Mouse (Mus musculus): ENCODE measurements around the gene Ensa. TPM values are rescaled to one million over a fixed set of nuclear protein-coding genes. Genes with fewer than 3 reads are reported as not detected.

Ensa gene
- polyA plus RNA-seq (2015; fragmentation: Illumina TruSeq; extraction: RNeasy Lipid Tissue Mini Kit (QIAGEN cat#74804); ENCODE audit: insufficient read depth, low read depth, low replicate concordance): 17.8 TPM

GRCm38 (mm10) chr3:95624628-95625503, at the start of gene Ensa:
Gene Ensa, plus strand, starts transcription at chr3:95624993.

DNA sequence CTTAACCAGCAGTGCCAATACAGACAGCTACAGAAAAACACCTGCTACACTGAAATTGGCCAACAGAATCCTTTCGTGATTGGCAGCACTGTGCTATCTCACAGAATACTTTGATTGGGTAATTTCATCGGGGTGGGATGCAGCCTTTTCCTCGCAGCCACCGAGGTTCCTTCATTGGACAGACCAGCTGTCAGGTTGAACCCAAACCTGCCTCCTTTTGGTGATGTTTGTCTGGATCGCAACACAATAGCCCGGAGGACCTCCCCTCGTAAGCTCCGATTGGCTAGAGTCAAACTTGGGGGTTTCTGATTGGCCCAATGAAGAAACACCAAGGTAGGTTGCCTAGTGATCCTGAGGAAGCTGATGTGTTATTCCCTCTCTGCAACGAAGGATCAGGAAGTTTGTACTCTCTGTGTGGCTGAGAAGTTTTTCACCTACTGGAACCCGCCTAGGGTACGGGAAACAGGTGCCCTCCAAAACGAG, 36.1 kb upstream of the Ensa start, which contains the start of gene Golph3l:
TSS of gene Golph3l (plus strand) at position 331 of the 483 bp plus-strand sequence.

DNA sequence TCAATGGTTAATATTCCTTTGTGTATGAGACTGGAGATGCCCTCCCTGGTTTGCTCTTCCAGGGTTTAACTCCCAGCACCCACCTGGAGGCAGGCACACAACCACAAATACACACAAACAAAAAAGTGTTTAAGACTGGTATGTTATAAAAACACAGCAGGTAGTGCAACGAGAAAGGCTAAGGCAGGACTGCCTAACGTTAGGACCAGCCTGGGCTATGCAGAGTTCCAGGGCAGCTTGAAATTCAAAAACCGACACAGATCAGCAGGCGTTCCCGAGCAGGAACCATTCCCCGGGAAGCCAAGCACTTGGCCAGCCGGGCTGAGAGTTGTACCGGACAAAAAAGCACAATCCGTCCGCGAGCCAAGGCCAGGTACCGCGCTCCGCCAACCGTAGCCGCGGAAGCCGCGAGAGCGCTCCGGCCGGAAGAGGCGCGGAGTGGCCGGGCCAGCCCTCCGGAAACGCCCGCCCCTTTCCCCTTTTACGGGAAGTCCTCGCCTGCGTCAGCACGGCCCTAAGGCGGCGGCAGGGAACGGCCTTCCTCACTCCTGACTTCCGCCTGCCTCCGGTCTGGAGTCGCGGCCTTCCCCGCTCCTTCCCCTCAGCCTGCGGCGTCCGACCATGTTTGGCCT, 33.6 kb downstream of the Ensa start, which contains the start of gene Mcl1:
TSS of gene Mcl1 (plus strand) at position 553 of the 632 bp plus-strand sequence.

Other genes starting within 250 kb of the Ensa start
- not detected for gene 4930558C23Rik, start 222.2 kb upstream of the Ensa start, polyA plus RNA-seq (2015; fragmentation: Illumina TruSeq; extraction: RNeasy Lipid Tissue Mini Kit (QIAGEN cat#74804); ENCODE audit: insufficient read depth, low read depth, low replicate concordance)
- gene Arnt, start 190.6 kb upstream of the Ensa start, polyA plus RNA-seq (2015; fragmentation: Illumina TruSeq; extraction: RNeasy Lipid Tissue Mini Kit (QIAGEN cat#74804); ENCODE audit: insufficient read depth, low read depth, low replicate concordance): 9.4 TPM
- gene Ctsk, start 125.7 kb upstream of the Ensa start, polyA plus RNA-seq (2015; fragmentation: Illumina TruSeq; extraction: RNeasy Lipid Tissue Mini Kit (QIAGEN cat#74804); ENCODE audit: insufficient read depth, low read depth, low replicate concordance): 3.1 TPM
- 14.4 TPM for gene Ctss, start 98.2 kb upstream of the Ensa start, polyA plus RNA-seq (2015; fragmentation: Illumina TruSeq; extraction: RNeasy Lipid Tissue Mini Kit (QIAGEN cat#74804); ENCODE audit: insufficient read depth, low read depth, low replicate concordance)
- not detected for gene Hormad1, start 65.3 kb upstream of the Ensa start, polyA plus RNA-seq (2015; fragmentation: Illumina TruSeq; extraction: RNeasy Lipid Tissue Mini Kit (QIAGEN cat#74804); ENCODE audit: insufficient read depth, low read depth, low replicate concordance)
- 10.5 TPM for gene Golph3l, start 36.1 kb upstream of the Ensa start, polyA plus RNA-seq (2015; fragmentation: Illumina TruSeq; extraction: RNeasy Lipid Tissue Mini Kit (QIAGEN cat#74804); ENCODE audit: insufficient read depth, low read depth, low replicate concordance)
- gene Mcl1, start 33.8 kb downstream of the Ensa start, polyA plus RNA-seq (2015; fragmentation: Illumina TruSeq; extraction: RNeasy Lipid Tissue Mini Kit (QIAGEN cat#74804); ENCODE audit: insufficient read depth, low read depth, low replicate concordance): 35.6 TPM
- 10.2 TPM for gene Adamtsl4, start 62.9 kb downstream of the Ensa start, polyA plus RNA-seq (2015; fragmentation: Illumina TruSeq; extraction: RNeasy Lipid Tissue Mini Kit (QIAGEN cat#74804); ENCODE audit: insufficient read depth, low read depth, low replicate concordance)
- 40.8 TPM for gene Ecm1, start 114.6 kb downstream of the Ensa start, polyA plus RNA-seq (2015; fragmentation: Illumina TruSeq; extraction: RNeasy Lipid Tissue Mini Kit (QIAGEN cat#74804); ENCODE audit: insufficient read depth, low read depth, low replicate concordance)
- gene Tars2, start 135.2 kb downstream of the Ensa start, polyA plus RNA-seq (2015; fragmentation: Illumina TruSeq; extraction: RNeasy Lipid Tissue Mini Kit (QIAGEN cat#74804); ENCODE audit: insufficient read depth, low read depth, low replicate concordance): 11.3 TPM
- gene Rprd2, start 193.9 kb downstream of the Ensa start, polyA plus RNA-seq (2015; fragmentation: Illumina TruSeq; extraction: RNeasy Lipid Tissue Mini Kit (QIAGEN cat#74804); ENCODE audit: insufficient read depth, low read depth, low replicate concordance): 4.9 TPM
- 12.8 TPM for gene Prpf3, start 230.9 kb downstream of the Ensa start, polyA plus RNA-seq (2015; fragmentation: Illumina TruSeq; extraction: RNeasy Lipid Tissue Mini Kit (QIAGEN cat#74804); ENCODE audit: insufficient read depth, low read depth, low replicate concordance)
- gene Mrps21, start 246.5 kb downstream of the Ensa start, polyA plus RNA-seq (2015; fragmentation: Illumina TruSeq; extraction: RNeasy Lipid Tissue Mini Kit (QIAGEN cat#74804); ENCODE audit: insufficient read depth, low read depth, low replicate concordance): 66.6 TPM